Mouse (Mus musculus) midbrain, embryonic 16.5 days (tissue): Measurements from ENCODE around the gene Gm28729. TPM values are rescaled to one million over a fixed set of nuclear protein-coding genes. Genes with fewer than 3 reads are reported as not detected.
A peak's percentile ranks its signal among the peaks of the same experiment; 100 is the strongest.
"Not testable (repeated sequence)": the region's sequence is repeated elsewhere in the genome, so short reads cannot be mapped to it uniquely, and the experiment has no call there.

Experiments
- ATAC-seq: fragments of 200-750 bp; cut with Nextera tagmentation; 2 replicates; pipeline ENCODE4 v1.8.0; 2017; ENCODE audit warnings: moderate TSS enrichment
- H3K27ac ChIP-seq: fragments of 300-500 bp; sonication (generic); 2 replicates; pipeline ENCODE4 v1.5.1; 2014; ENCODE audit warnings: mild to moderate bottlenecking, low read length, mixed read lengths
- H3K27me3 ChIP-seq: fragments of 300-500 bp; sonication (generic); 2 replicates; pipeline ENCODE4 v1.6.1; 2014; ENCODE audit warnings: low read depth, low read length, mixed read lengths; ENCODE audit not compliant: control insufficient read depth, insufficient read depth
- H3K36me3 ChIP-seq: fragments of 300-500 bp; sonication (generic); 2 replicates; pipeline ENCODE4 v1.6.1; 2014; ENCODE audit warnings: mild to moderate bottlenecking, low read length, moderate library complexity, mixed read lengths; ENCODE audit not compliant: control insufficient read depth, insufficient read depth
- H3K4me1 ChIP-seq: fragments of 300-500 bp; sonication (generic); 2 replicates; pipeline ENCODE4 v1.6.1; 2014; ENCODE audit warnings: mild to moderate bottlenecking, low read length, mixed read lengths; ENCODE audit not compliant: control insufficient read depth, insufficient read depth
- H3K4me2 ChIP-seq: fragments of 300-500 bp; sonication (generic); 2 replicates; pipeline ENCODE4 v1.6.1; 2014; ENCODE audit warnings: mild to moderate bottlenecking, low read length, mixed read lengths
- H3K4me3 ChIP-seq: fragments of 300-500 bp; sonication (generic); 2 replicates; pipeline ENCODE4 v1.5.1; 2014; ENCODE audit warnings: low read depth, mild to moderate bottlenecking, low read length, moderate library complexity, mixed read lengths
- H3K9ac ChIP-seq: fragments of 300-500 bp; sonication (generic); 2 replicates; pipeline ENCODE4 v1.6.1; 2014; ENCODE audit warnings: low read depth, low read length, mixed read lengths
- H3K9me3 ChIP-seq: fragments of 300-500 bp; sonication (generic); replicated peaks from 2 replicates; pipeline ENCODE4 v1.6.1; 2014; ENCODE audit warnings: mild to moderate bottlenecking, low read length, mixed read lengths; ENCODE audit not compliant: control insufficient read depth, poor library complexity, severe bottlenecking
- WGBS: fragments of 180-500 bp; shearing (Covaris S2); extraction: QIAGEN DNeasy Blood & Tissue Kit; methylation state at CpG from one replicate; pipeline ENCODE4 v1.1.7; 2014; 5-methylcytosine and 5-hydroxymethylcytosine counted together
- polyA plus RNA-seq: library from polyadenylated mRNA; unstranded; fragments of >200 nt; fragmentation: Nextera tagmentation; extraction: Ambion mirVana; gene quantifications from 2 replicates; pipeline ENCODE4 v1.2.1, GENCODE M21; 2015

Gene Gm28729
- polyA plus RNA-seq, 1 experiment from 2014 or later, result 0.48 TPM

DNA sequence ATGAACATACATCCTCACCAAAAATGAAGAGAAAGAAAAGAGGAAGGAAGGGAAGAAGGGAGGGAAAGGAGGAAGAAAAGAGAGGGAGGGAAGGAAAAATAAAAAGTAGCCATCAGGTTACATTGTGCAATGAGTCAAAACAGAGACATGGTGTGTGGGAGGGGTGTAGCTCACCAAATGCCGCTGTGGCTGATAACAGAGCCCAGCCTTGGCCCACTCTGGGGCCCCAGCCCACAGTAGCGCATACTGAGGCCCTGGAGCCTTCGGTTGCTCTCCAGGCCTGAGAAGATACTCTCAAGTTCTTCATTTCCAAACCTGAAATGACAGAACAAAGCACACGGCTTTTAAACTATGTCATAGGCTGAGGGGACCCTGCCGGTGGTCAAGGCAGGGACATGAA is 10.8 kb downstream of the Gm28729 start:
- H3K9ac ChIP-seq, result no peak overlapping the region
- H3K4me1 ChIP-seq, result no peaks in the 10 kb centered on the region
- H3K4me3 ChIP-seq, result no peak overlapping the region
- H3K27ac ChIP-seq, result no peak overlapping the region
- no peak overlapping the region for H3K4me2 ChIP-seq
- 85% methylated on average over 5 of the region's 5 CpGs for WGBS
- no peaks in the 10 kb centered on the region for H3K9me3 ChIP-seq
- ATAC-seq, result no peak
- H3K36me3 ChIP-seq, result no peaks in the 10 kb centered on the region
- no peaks in the 10 kb centered on the region for H3K27me3 ChIP-seq

DNA sequence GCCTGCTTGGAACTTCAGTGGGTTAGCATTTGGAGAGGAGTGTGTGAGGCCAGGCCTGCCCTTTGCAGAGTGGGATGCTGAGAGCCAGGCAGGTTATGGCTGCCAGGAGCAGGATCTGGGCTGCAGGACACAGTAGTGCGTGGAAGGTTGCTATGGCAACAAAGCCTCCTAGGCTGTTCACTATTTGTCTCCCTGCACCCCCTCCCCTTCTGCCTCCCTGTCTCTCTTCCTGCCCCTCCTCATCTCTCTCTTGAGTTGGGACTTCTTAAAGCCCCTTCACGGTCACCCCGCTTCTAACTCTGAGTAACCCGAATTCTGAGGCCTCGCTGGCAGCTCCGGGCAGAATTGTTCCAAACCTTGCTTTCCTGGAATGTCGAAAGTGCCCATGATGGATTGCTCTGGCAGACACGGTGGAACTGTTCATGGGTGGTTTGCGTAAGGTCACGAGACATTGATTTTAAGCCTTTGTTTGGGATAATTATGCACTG is 19.0 kb downstream of the Gm28729 start:
- Histone ChIP-seq H3K4me2 (peak overlapping the region; percentile 54), H3K4me1 (peaks cover 9% of the 10 kb centered on the region), H3K9ac (peak overlapping the region; percentile 47; the same call in 1 of the 2 replicates), H3K36me3 (no peaks in the 10 kb centered on the region), H3K27ac (peak overlapping the region; percentile 57), H3K9me3 (no peaks in the 10 kb centered on the region), H3K27me3 (no peaks in the 10 kb centered on the region), H3K4me3 (peak overlapping the region; percentile 19)
- 15% methylated on average over 10 of the region's 10 CpGs for WGBS
- peak; percentile 96 for ATAC-seq

- peak overlapping the region; percentile 57; the same call in 1 of the 2 replicates for H3K27ac ChIP-seq
Measured at GRCm38 (mm10) chr9:96505156-96505555, 19.9 kb downstream of the Gm28729 start.

GRCm38 (mm10) chr9:96504116-96504895 is 20.8 kb downstream of the Gm28729 start:
- H3K4me1 ChIP-seq, result peaks cover 9% of the 10 kb centered on the region

More at GRCm38 (mm10) chr9:96505156-96505555, 19.9 kb downstream of the Gm28729 start:
- H3K36me3 ChIP-seq, result no peaks in the 10 kb centered on the region
- WGBS, result 92% methylated on average over 4 of the region's 4 CpGs
- H3K4me2 ChIP-seq, result no peak overlapping the region
- no peaks in the 10 kb centered on the region for H3K9me3 ChIP-seq
- no peak overlapping the region for H3K4me3 ChIP-seq
- H3K9ac ChIP-seq, result no peak overlapping the region
- H3K4me1 ChIP-seq, result peaks cover 9% of the 10 kb centered on the region
- no peak for ATAC-seq
- no peaks in the 10 kb centered on the region for H3K27me3 ChIP-seq

GRCm38 (mm10) chr9:96502856-96503610 is 22.0 kb downstream of the Gm28729 start:
- no peak overlapping the region for H3K9ac ChIP-seq
- no peaks in the 10 kb centered on the region for H3K9me3 ChIP-seq
- peaks cover 9% of the 10 kb centered on the region for H3K4me1 ChIP-seq
- H3K36me3 ChIP-seq, result no peaks in the 10 kb centered on the region
- 82% methylated on average over 6 of the region's 6 CpGs for WGBS
- H3K4me3 ChIP-seq, result no peak overlapping the region
- no peak overlapping the region for H3K27ac ChIP-seq
- no peaks in the 10 kb centered on the region for H3K27me3 ChIP-seq
- no peak for ATAC-seq
- no peak overlapping the region for H3K4me2 ChIP-seq

More at GRCm38 (mm10) chr9:96504116-96504895, 20.8 kb downstream of the Gm28729 start:
- H3K9me3 ChIP-seq, result no peaks in the 10 kb centered on the region
- H3K9ac ChIP-seq, result no peak overlapping the region
- H3K4me3 ChIP-seq, result no peak overlapping the region
- 88% methylated on average over 17 of the region's 17 CpGs for WGBS
- H3K4me2 ChIP-seq, result no peak overlapping the region
- no peak for ATAC-seq
- no peaks in the 10 kb centered on the region for H3K27me3 ChIP-seq
- H3K36me3 ChIP-seq, result no peaks in the 10 kb centered on the region
- H3K27ac ChIP-seq, result no peak overlapping the region

GRCm38 (mm10) chr9:96501217-96501616 is 23.8 kb downstream of the Gm28729 start:
- 88% methylated on average over 7 of the region's 7 CpGs for WGBS
- no peak for ATAC-seq
- H3K27ac ChIP-seq, result no peak overlapping the region
- no peaks in the 10 kb centered on the region for H3K27me3 ChIP-seq
- no peak overlapping the region for H3K9ac ChIP-seq
- H3K4me1 ChIP-seq, result peaks cover 5% of the 10 kb centered on the region
- H3K4me2 ChIP-seq, result no peak overlapping the region
- H3K9me3 ChIP-seq, result no peaks in the 10 kb centered on the region
- H3K36me3 ChIP-seq, result no peaks in the 10 kb centered on the region
- H3K4me3 ChIP-seq, result no peak overlapping the region

GRCm38 (mm10) chr9:96493212-96493611 is 31.9 kb downstream of the Gm28729 start:
- Histone ChIP-seq H3K27me3 (no peaks in the 10 kb centered on the region), H3K4me1 (no peaks in the 10 kb centered on the region), H3K36me3 (no peaks in the 10 kb centered on the region), H3K9ac (no peak overlapping the region), H3K4me3 (no peak overlapping the region), H3K9me3 (no peaks in the 10 kb centered on the region), H3K4me2 (no peak overlapping the region), H3K27ac (no peak overlapping the region)
- WGBS, result 43% methylated on average over 3 of the region's 3 CpGs
- ATAC-seq, result no peak

GRCm38 (mm10) chr9:96491810-96492209 is 33.3 kb downstream of the Gm28729 start:
- 34% methylated on average over 12 of the region's 12 CpGs for WGBS
- H3K4me3 ChIP-seq, result no peak overlapping the region
- H3K27ac ChIP-seq, result no peak overlapping the region
- H3K4me1 ChIP-seq, result no peaks in the 10 kb centered on the region
- H3K4me2 ChIP-seq, result no peak overlapping the region
- no peak for ATAC-seq
- no peaks in the 10 kb centered on the region for H3K36me3 ChIP-seq
- no peak overlapping the region for H3K9ac ChIP-seq
- no peaks in the 10 kb centered on the region for H3K27me3 ChIP-seq
- H3K9me3 ChIP-seq, result no peaks in the 10 kb centered on the region

GRCm38 (mm10) chr9:96487869-96488268 is 37.2 kb downstream of the Gm28729 start:
- not testable (repeated sequence) for H3K36me3 ChIP-seq

More at GRCm38 (mm10) chr9:96487869-96488268, 37.2 kb downstream of the Gm28729 start:
- not testable (repeated sequence) for H3K4me3 ChIP-seq, H3K9me3 ChIP-seq, H3K4me2 ChIP-seq, H3K27ac ChIP-seq, H3K4me1 ChIP-seq, H3K27me3 ChIP-seq, ATAC-seq, H3K9ac ChIP-seq
- WGBS, result 90% methylated on average over 5 of the region's 5 CpGs
